Mouse (Mus musculus) T-cell, adult 66 days (primary cell): ENCODE data around the gene Arhgef2. TPM values are rescaled to one million over a fixed set of nuclear protein-coding genes. Genes with fewer than 3 reads are reported as not detected.

ENCODE experiments used
- total RNA-seq, 2 experiments: library from RNA; stranded (reverse); gene quantifications; 3 replicates in 1 of 2; 4 replicates in 1 of 2; pipeline ENCODE4 v1.2.4; 2023

Arhgef2 gene
- 100 to 1,000 TPM; 181 to 203 TPM for total RNA-seq

DNA sequence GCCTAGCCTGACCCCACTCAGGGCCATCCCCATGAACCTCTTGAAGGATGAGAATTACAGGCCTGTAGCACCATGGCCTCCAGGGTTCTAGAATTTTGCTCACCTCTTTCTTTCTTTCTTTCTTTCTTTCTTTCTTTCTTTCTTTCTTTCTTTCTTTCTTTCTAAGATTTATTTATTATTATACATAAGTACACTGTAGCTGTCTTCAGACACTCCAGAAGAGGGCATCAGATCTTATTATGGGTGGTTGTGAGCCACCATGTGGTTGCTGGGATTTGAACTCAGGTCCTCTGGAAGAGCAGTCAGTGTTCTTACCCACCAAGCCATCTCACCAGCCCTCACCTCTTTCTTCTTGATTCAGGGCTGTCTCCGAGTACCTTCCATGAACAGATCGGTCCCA, at the start of gene Arhgef2:
Arhgef2 (plus strand) TSS at position 301 of the 400 bp plus-strand sequence.

DNA sequence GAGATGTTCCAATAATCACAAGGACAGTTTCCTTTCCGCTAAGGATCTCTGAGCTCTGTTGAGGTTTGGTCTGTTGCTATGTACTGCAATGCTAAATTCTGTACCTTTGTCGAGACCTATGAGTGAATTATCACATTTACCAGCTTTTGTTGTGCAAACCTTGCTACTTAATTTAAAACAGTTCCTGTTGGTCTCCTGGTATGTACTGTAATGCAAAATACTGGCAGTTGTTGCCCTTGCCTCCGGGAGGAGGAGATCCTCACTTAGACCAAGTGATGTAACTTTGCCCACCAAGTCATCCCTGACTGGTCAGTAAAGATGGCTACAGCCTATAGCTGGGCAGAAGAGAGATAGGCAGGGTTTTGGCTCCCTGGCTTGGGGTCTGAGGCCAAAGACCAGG, 30.2 kb upstream of the Arhgef2 start, which contains the start of gene Ssr2:
Ssr2 (plus strand) TSS at position 337 of the 400 bp plus-strand sequence.

DNA sequence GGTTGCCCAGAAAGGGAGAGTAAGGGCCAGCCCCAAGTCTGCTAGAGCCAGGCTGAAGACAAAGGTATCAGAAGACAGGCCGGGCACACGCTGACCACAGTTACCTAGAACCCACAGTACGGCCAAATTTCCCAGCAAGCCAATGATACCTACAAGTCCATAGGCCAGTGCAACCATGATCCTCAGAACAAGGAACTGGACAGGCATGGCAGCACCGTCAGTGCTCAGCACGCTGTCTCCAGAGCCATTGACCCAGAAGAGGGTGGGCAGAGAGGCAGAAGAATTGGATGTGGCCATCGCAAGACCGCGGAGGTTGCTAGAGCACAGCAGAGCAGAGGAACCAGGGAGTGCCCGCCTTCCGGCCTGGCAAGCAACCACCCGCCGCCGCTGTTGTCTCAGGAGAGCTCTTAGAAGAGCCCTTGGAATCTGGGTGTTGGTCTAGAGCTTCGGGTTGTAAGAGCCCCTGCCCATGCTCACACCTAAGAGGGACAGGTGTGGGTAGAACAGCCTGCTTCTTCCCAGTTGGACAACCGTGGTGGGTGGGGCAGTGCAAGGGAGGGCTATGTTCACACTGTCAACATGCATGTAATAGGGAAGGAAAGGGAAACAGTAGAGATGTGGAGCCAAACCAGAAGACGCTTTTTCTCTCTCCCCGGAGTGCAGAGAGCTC, 47.2 kb downstream of the Arhgef2 start, which contains the start of gene Rxfp4:
Rxfp4 (minus strand) TSS at position 297 of the 670 bp plus-strand sequence.

DNA sequence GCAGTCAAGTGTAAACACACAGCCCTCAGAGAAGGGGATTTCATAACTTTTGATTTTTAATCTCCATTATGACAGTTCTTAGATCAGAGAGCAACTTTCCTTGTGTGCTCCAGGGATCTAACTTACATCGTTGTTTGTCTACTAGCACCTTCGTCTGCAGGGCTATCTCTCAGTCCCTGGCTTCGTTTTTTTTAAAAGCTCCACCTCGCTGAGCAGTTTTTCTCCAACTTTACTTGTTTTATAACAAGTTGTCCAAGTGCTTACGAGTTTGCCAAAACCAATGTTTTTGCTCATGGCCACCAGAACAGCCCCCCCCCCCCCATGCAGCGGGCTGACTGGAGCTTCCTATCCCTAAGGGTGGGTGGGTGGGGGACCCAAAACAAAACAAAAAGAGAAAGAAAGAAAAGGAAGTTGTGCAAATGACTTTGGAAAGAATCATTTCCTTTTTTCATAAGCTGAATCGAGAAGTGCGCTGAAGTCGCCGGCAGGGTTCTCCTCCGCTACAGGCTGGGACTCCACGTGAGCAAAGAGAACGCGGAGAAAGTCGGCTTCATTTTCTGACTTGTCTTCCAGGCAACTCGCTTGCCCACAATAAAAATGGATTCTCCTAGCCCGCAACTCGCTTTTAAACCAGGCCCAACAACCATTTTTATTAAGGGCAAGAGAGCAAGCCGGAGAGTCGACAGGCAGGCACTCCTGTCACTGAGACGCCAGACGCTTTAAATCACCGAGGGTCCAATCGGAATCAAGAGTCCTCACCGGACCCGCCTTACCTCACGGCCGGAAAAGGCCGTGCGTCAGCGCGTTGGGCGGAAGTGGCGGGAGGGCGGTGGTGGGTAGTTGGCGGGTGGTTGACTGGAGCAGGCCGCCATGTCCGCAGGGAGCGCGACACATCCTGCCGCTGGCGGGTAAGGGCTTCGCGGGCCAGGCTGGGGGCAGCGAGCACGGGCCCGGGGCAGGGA, 79.5 kb downstream of the Arhgef2 start, which contains the start of gene Khdc4:
Khdc4 (plus strand) TSS at position 824 of the 962 bp plus-strand sequence.

Other genes starting within 250 kb of the Arhgef2 start
- gene Paqr6, start 241.4 kb upstream of the Arhgef2 start, total RNA-seq: 1 to 10 TPM; 4.3 to 5.6 TPM
- not detected for gene Bglap3, start 233.2 kb upstream of the Arhgef2 start, total RNA-seq
- not detected for gene Bglap2, start 227.3 kb upstream of the Arhgef2 start, total RNA-seq
- gene Bglap, start 221.5 kb upstream of the Arhgef2 start, total RNA-seq: not detected
- 10 to 100 TPM; 35.0 to 39.0 TPM for gene Pmf1, start 195.6 kb upstream of the Arhgef2 start, total RNA-seq
- gene Slc25a44, start 180.8 kb upstream of the Arhgef2 start, total RNA-seq: 10 to 100 TPM; 15.6 to 16.2 TPM
- 100 to 1,000 TPM; 119 to 140 TPM for gene Sema4a, start 144.8 kb upstream of the Arhgef2 start, total RNA-seq
- gene Lmna, start 96.0 kb upstream of the Arhgef2 start, total RNA-seq: 1 to 10 TPM; 3.8 to 6.3 TPM
- 1 to 10 TPM; 3.1 to 3.2 TPM for gene Mex3a, start 73.6 kb upstream of the Arhgef2 start, total RNA-seq
- gene Rab25, start 57.7 kb upstream of the Arhgef2 start, total RNA-seq: 1 to 10 TPM in 1 of 2 experiments, not detected in 1; 1.3 TPM
- gene Lamtor2, start 52.9 kb upstream of the Arhgef2 start, total RNA-seq: 10 to 100 TPM; 86.4 to 87.7 TPM
- gene Ubqln4, start 52.2 kb upstream of the Arhgef2 start, total RNA-seq: 10 to 100 TPM; 54.5 to 55.8 TPM
- 10 to 100 TPM; 68.8 to 75.7 TPM for gene Ssr2, start 30.1 kb upstream of the Arhgef2 start, total RNA-seq
- not detected for gene Rxfp4, start 47.2 kb downstream of the Arhgef2 start, total RNA-seq
- gene Khdc4, start 79.8 kb downstream of the Arhgef2 start, total RNA-seq: 100 to 1,000 TPM; 125 to 126 TPM
- 10 to 100 TPM; 29.5 to 30.1 TPM for gene Rit1, start 110.9 kb downstream of the Arhgef2 start, total RNA-seq
- 10 to 100 TPM; 13.1 to 16.9 TPM for gene Syt11, start 169.2 kb downstream of the Arhgef2 start, total RNA-seq
- gene Gon4l, start 229.3 kb downstream of the Arhgef2 start, total RNA-seq: 10 to 100 TPM; 76.4 to 82.9 TPM